Mouse (Mus musculus) left cerebral cortex, adult 8-10 months (tissue): ENCODE results near the gene B230217C12Rik. TPM values are rescaled to one million over a fixed set of nuclear protein-coding genes. Genes with fewer than 3 reads are reported as not detected.
"Not testable (repeated sequence)": the region's sequence is repeated elsewhere in the genome, so short reads cannot be mapped to it uniquely, and the experiment has no call there.

Experiments used
- DNase-seq, 2 experiments: peaks; one replicate each; pipeline ENCODE4 v3.0.0; 2022; ENCODE audit warnings: low spot score in 2 of 2
- total RNA-seq, 4 experiments: library from RNA; stranded (reverse); gene quantifications; 2 replicates each; pipeline ENCODE4 v1.2.4; 2022

The B230217C12Rik gene
- total RNA-seq, 4 experiments from 2014 or later: 73.0 to 83.2 (median 79.8) TPM

DNA sequence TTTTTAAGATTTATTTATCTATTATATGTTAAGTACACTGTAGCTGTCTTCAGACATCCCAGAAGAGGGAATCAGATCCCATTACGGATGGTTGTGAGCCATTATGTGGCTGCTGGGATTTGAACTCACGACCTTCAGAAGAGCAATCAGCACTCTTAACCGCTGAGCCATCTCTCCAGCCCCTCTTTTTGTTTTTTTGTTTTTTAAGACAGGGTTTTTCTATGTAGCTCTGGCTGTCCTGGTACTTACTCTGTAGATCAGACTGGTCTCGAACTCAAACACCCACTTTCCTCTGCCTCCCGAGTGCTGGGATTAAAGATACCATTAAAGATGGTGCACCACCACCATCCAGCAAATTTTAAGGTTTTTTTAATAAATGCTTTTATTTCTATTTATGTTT lies 24.8 kb downstream of the B230217C12Rik start:
- DNase-seq: no peak

DNA sequence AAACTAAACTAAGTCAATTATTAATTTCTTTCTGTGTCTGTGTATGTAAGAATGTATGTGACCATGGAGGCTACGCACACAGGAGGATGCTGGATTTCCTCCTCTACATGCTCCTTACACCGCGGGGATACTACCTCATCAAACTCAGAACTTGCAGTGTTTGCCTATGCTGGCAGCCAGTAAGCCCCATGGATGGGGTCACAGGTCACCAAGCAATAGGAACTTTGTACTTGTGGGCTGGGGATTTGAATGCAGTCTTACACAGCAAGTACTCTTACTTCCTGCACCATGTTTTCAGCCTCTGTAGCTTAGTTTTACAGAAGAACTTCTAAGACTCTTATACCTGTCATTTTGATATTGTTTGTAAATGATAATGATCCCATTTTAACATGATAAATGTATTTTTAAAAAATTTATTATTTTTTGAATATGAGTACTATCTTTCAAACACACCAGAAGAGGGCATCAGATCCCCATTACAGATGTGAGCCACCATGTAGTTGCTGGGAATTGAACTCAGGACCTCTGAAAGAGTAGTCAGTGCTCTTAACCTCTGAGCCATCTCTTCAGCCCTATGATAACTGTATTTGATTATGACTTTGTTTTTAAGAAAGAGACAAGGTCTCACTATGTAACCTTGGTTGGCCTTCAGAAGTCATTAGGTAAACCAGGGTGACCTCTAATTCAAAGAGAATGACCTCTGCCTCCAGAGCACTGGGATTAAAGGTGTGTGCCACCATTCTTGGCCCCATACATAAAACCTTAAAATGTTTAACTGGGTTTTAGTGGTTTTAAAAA lies 25.7 kb downstream of the B230217C12Rik start:
- no peak for DNase-seq

DNA sequence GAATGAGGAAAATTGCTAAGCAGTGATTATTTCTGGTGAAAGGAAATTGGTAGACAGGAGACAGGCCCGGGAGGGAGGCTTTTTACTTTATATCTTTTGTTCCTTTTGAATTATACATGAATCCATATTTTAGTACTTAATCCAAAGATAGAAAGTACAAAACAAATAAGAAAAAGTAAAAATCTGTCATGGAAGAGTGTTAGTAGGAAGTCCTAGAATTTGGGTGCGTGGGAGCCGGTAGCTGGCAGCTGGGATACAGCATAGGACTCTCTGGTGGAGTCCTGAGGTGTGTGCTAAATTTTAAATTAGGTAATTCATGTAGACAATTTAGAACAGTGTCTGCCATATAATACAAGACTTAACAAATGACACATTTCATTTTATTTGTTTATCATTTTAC lies 27.0 kb downstream of the B230217C12Rik start:
- DNase-seq: peak in 1 of 2 experiments; percentile 42

DNA sequence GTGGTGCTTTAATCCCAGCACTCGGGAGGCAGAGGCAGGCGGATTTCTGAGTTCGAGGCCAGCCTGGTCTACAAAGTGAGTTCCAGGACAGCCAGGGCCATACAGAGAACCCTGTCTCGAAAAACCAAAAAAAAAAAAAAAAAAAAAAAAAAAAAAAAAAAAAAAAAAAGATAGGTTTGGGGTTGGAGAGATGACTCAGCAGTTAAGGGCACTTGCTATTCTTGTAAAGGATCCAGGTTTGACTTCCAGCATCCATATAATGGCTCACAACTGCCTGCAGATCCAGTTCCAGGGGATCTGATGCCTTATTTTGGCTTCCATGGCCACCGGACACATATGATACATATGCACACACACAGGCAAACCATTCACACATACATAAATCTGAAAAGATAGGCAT lies 31.8 kb downstream of the B230217C12Rik start:
- not testable (repeated sequence) for DNase-seq

GRCm38 (mm10) chr11:97874396-97874795 lies 33.8 kb downstream of the B230217C12Rik start:
- DNase-seq: no peak

DNA sequence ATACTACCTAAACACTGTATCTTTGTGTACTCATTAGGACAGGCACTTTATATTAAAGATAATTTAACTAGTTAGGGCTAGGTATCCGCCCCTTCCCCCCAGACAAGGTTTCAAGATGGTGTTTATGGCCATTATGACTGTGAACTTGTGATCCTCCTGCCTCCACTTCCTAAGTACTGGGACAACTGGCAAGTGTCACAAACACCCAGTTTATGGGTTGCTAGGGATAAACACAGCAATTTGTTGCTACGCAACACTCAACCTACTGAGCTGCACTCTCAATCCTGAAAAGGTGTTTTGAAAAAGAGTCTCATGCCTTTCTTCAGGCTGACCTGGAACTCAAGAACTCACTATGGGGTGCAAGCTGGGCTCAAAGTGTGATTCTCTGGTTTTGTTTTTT lies 36.8 kb downstream of the B230217C12Rik start:
- DNase-seq: no peak

DNA sequence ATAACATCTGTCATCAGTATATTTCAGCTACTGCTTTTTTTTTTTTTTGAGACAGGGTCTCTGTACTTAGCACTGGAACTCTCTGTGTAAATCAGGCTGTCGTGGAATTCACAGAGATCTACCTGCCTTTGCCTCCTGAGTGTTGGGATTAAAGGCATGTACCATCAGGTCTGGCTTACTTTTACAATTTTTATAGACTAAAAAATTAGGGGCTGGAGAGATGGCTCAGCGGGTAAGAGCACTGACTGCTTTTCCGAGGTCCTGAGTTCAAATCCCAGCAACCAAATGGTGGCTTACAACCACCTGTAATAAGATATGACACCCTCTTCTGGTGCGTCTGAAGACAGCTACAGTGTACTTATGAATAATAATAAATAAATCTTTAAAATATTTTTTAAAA lies 39.8 kb downstream of the B230217C12Rik start:
- no peak for DNase-seq

DNA sequence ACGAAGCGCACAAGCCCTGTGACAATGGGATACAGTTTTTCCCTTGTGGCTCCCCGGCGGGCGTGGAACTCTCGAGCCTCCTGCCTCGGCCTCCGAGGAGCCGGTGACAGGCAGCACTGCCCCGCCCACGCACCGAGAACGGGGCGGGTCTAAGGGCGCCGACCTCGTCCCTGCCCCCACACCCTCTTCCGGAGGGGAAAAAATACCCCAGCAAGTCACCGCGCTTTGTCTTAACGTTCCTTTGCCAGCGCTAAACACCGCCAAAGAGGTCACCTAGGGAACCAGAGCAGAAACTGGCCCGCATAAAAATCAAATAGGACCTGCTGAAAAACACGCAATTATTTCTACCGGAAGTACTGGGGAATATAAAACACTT lies 43.0 kb downstream of the B230217C12Rik start:
- DNase-seq: peak; percentile 65 to 69

DNA sequence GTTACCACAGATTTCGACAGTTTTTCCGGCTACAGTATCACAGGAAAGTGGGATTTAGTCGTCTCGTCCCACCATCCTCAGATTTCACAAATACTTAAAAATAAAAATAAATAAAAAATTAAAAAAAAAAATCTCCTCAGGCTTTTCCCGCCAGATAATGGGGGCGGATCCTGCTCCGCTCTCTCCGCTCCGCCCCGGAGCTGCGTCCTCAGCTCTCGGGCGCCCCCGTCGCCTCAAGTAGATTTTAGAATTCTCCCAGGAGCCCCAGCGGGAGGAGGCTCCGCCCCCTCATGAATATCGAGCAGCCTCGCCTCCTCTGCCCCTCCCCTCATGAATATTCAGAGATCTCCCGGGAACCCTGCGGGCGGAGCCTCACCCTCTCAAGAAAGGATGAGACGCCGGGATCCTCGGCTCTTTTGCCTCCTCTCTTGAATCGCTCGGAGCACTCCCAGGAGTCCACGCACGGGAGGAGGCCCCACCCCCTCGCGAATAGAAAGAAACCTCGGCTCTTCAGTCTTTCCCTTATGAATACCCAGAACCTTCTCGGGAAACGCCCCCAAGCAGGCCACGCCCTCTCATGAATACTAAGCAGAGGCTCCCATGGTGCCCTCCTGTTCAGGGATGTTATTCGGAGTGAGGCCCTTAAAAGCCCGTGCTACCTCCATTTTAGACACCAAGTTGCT lies 43.5 kb downstream of the B230217C12Rik start, which contains the start of gene Fbxo47:
TSS of gene Fbxo47 (minus strand) at position 237 of the 683 bp plus-strand sequence.
- DNase-seq: peak; percentile 89 to 97

- no peak for DNase-seq
These were observed 44.1 kb downstream of the B230217C12Rik start for GRCm38 (mm10) chr11:97884601-97885185.

GRCm38 (mm10) chr11:97885296-97885915 lies 44.8 kb downstream of the B230217C12Rik start:
- DNase-seq: no peak

DNA sequence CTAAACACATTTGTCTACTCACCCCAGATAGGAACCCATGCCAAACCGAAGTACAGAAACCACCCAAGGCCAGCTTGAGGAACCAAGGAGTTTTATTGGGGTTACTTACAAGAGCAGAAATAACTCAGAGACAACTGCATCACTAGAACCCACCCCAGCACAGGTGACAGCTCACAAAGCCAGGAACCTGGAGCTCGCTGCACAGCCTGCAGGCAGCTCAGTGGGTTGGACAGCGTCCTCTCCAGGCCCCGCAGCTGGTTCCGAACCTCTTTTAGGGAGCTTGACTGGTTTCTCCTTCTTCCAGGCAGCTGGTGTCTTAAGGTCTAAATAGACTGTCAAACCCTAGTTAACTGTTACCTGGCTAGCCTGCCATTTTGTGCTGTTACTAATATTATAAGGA lies 51.2 kb downstream of the B230217C12Rik start:
- no peak for DNase-seq

Other genes starting within 250 kb of the B230217C12Rik start
- gene Epop, start 211.1 kb upstream of the B230217C12Rik start, total RNA-seq: 10 to 100 TPM; 65.6 to 80.8 (median 72.9) TPM
- gene Mllt6, start 177.4 kb upstream of the B230217C12Rik start, total RNA-seq: 100 to 1,000 TPM; 141 to 184 (median 161) TPM
- gene Cisd3, start 155.0 kb upstream of the B230217C12Rik start, total RNA-seq: 10 to 100 TPM; 44.0 to 61.2 (median 54.6) TPM
- gene Pcgf2, start 140.3 kb upstream of the B230217C12Rik start, total RNA-seq: 10 to 100 TPM; 35.3 to 39.6 (median 37.6) TPM
- gene Psmb3, start 137.4 kb upstream of the B230217C12Rik start, total RNA-seq: 100 to 1,000 TPM; 117 to 140 (median 132) TPM
- 100 to 1,000 TPM; 109 to 123 (median 110) TPM for gene Pip4k2b, start 96.1 kb upstream of the B230217C12Rik start, total RNA-seq
- gene Cwc25, start 74.2 kb upstream of the B230217C12Rik start, total RNA-seq: 10 to 100 TPM; 17.0 to 20.6 (median 19.1) TPM
- 1 to 10 TPM in 1 of 4 experiments, under 1 TPM in 2, not detected in 1; 0.65 to 1.2 (median 0.84) TPM for gene 1700001P01Rik, start 64.9 kb upstream of the B230217C12Rik start, total RNA-seq
- gene Rpl23, start 58.3 kb upstream of the B230217C12Rik start, total RNA-seq: 100 to 1,000 TPM; 331 to 461 (median 392) TPM
- gene Lasp1, start 41.8 kb upstream of the B230217C12Rik start, total RNA-seq: 100 to 1,000 TPM; 138 to 169 (median 155) TPM
- 1 to 10 TPM; 2.1 to 3.2 (median 2.9) TPM for gene Fbxo47, start 43.4 kb downstream of the B230217C12Rik start, total RNA-seq
- 10 to 100 TPM; 41.2 to 46.2 (median 43.9) TPM for gene Plxdc1, start 145.7 kb downstream of the B230217C12Rik start, total RNA-seq
- 1 to 10 TPM; 1.5 to 2.1 (median 1.7) TPM for gene Arl5c, start 155.4 kb downstream of the B230217C12Rik start, total RNA-seq
- 100 to 1,000 TPM; 127 to 142 (median 137) TPM for gene Cacnb1, start 182.3 kb downstream of the B230217C12Rik start, total RNA-seq
- 100 to 1,000 TPM; 564 to 674 (median 627) TPM for gene Rpl19, start 185.9 kb downstream of the B230217C12Rik start, total RNA-seq
- 100 to 1,000 TPM in 1 of 4 experiments, 10 to 100 TPM in 3; 83.1 to 109 (median 94.1) TPM for gene Stac2, start 212.7 kb downstream of the B230217C12Rik start, total RNA-seq